Mouse (Mus musculus): Measurements from ENCODE around the gene Ndufa13. TPM values are rescaled to one million over a fixed set of nuclear protein-coding genes. Genes with fewer than 3 reads are reported as not detected.

Gene Ndufa13
- polyA plus RNA-seq, 1 experiment: 103 TPM

- DNase-seq: no peak
- 94% methylated on average over 10 of the region's 10 CpGs for WGBS
- no peak overlapping the region for H3K4me3 ChIP-seq (replicated peaks; ENCODE audit: extremely low read depth, low read depth, low read length)
- peaks cover under 1% of the 10 kb centered on the region; the same call in 1 of the 2 replicates for H3K4me1 ChIP-seq (ENCODE audit: control insufficient read depth, insufficient read depth, low read length)
- no peak for TF ChIP-seq CTCF (IDR thresholded peaks at IDR 0.05; ENCODE audit: insufficient read depth, low read length)
- no peak for TF ChIP-seq POLR2A (IDR thresholded peaks at IDR 0.05; ENCODE audit: borderline replicate concordance, extremely low read depth, low read depth, low read length)
Observed at GRCm38 (mm10) chr8:69853869-69854268, 48.5 kb downstream of the Ndufa13 start.

- DNase-seq: no peak
- Histone ChIP-seq H3K4me3 (replicated peaks; ENCODE audit: extremely low read depth, low read depth, low read length) (no peak overlapping the region), H3K4me1 (ENCODE audit: control insufficient read depth, insufficient read depth, low read length) (peaks cover 3% of the 10 kb centered on the region; the same call in 1 of the 2 replicates)
- TF ChIP-seq POLR2A (IDR thresholded peaks at IDR 0.05; ENCODE audit: borderline replicate concordance, extremely low read depth, low read depth, low read length): no peak
- TF ChIP-seq CTCF (IDR thresholded peaks at IDR 0.05; ENCODE audit: insufficient read depth, low read length): no peak
- 64% methylated on average over 7 of the region's 7 CpGs for WGBS
Observed at GRCm38 (mm10) chr8:69850926-69851506, 51.3 kb downstream of the Ndufa13 start.

- TF ChIP-seq CTCF (IDR thresholded peaks at IDR 0.05; ENCODE audit: insufficient read depth, low read length) (peak; percentile 41; the same call in 1 of the 2 replicates), POLR2A (IDR thresholded peaks at IDR 0.05; ENCODE audit: borderline replicate concordance, extremely low read depth, low read depth, low read length) (no peak)
- Histone ChIP-seq H3K4me1 (ENCODE audit: control insufficient read depth, insufficient read depth, low read length) (peaks cover 3% of the 10 kb centered on the region; the same call in 1 of the 2 replicates), H3K4me3 (replicated peaks; ENCODE audit: extremely low read depth, low read depth, low read length) (no peak overlapping the region)
- no peak for DNase-seq
- WGBS: 43% methylated on average over 3 of the region's 3 CpGs
Observed at GRCm38 (mm10) chr8:69849899-69850298, 52.5 kb downstream of the Ndufa13 start.

DNA sequence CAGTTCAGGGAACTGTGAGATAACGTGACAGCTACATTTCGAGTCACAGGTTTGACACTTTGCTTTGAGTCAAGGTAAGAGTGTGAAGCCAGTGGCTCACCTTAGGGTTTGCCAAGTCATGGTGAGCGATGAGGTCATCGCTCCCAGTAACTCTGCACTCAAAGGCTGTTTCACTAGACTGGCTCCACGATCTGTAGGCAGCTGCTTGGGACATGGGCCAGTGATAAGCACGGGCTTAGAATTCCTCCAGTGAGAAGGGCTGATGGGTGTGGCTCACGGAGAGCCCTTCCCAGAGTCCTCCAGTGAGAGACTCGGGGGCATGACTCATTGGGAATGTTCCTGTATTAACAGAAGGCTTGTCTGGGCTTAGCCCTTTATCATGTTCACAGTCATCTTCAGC, 53.4 kb downstream of the Ndufa13 start:
- WGBS: 50% methylated on average over 8 of the region's 8 CpGs
- H3K4me3 ChIP-seq (replicated peaks; ENCODE audit: extremely low read depth, low read depth, low read length): no peak overlapping the region
- H3K4me1 ChIP-seq (ENCODE audit: control insufficient read depth, insufficient read depth, low read length): peaks cover 3% of the 10 kb centered on the region; the same call in 1 of the 2 replicates
- peak; percentile 40 for DNase-seq
- no peak for TF ChIP-seq POLR2A (IDR thresholded peaks at IDR 0.05; ENCODE audit: borderline replicate concordance, extremely low read depth, low read depth, low read length)
- no peak for TF ChIP-seq CTCF (IDR thresholded peaks at IDR 0.05; ENCODE audit: insufficient read depth, low read length)

GRCm38 (mm10) chr8:69847167-69848065, 54.9 kb downstream of the Ndufa13 start:
- TF ChIP-seq CTCF (IDR thresholded peaks at IDR 0.05; ENCODE audit: insufficient read depth, low read length) (no peak), POLR2A (IDR thresholded peaks at IDR 0.05; ENCODE audit: borderline replicate concordance, extremely low read depth, low read depth, low read length) (no peak)
- no peak overlapping the region for H3K4me3 ChIP-seq (replicated peaks; ENCODE audit: extremely low read depth, low read depth, low read length)
- DNase-seq: no peak
- H3K4me1 ChIP-seq (ENCODE audit: control insufficient read depth, insufficient read depth, low read length): peaks cover 3% of the 10 kb centered on the region; the same call in 1 of the 2 replicates
- 62% methylated on average over 3 of the region's 3 CpGs for WGBS

Other genes starting within 250 kb of the Ndufa13 start
- 0.66 and 0.86 TPM in 2 replicates for gene Zfp964, start 248.1 kb downstream of the Ndufa13 start, polyA plus RNA-seq (2012; rRNA removed)
- gene Zfp869, start 191.8 kb downstream of the Ndufa13 start, polyA plus RNA-seq (2012; rRNA removed): 2.4 and 4.7 TPM in 2 replicates
- 1.6 and 2.5 TPM in 2 replicates for gene Zfp963, start 152.6 kb downstream of the Ndufa13 start, polyA plus RNA-seq (2012; rRNA removed)
- 0.80 and 1.5 TPM in 2 replicates for gene Gm20422, start 127.7 kb downstream of the Ndufa13 start, polyA plus RNA-seq (2012; rRNA removed)
- gene Atp13a1, start 111.4 kb downstream of the Ndufa13 start, polyA plus RNA-seq (2012; rRNA removed): 65.7 and 70.8 TPM in 2 replicates
- 9.2 and 14.3 TPM in 2 replicates for gene Zfp866, start 111.4 kb downstream of the Ndufa13 start, polyA plus RNA-seq (2012; rRNA removed)
- gene Gmip, start 93.9 kb downstream of the Ndufa13 start, polyA plus RNA-seq (2012; rRNA removed): 42.7 and 45.1 TPM in 2 replicates
- gene Lpar2, start 80.1 kb downstream of the Ndufa13 start, polyA plus RNA-seq (2012; rRNA removed): 3.4 and 3.5 TPM in 2 replicates
- gene Pbx4, start 70.1 kb downstream of the Ndufa13 start, polyA plus RNA-seq (2012; rRNA removed): 4.2 and 5.5 TPM in 2 replicates
- gene Cilp2, start 14.9 kb downstream of the Ndufa13 start, polyA plus RNA-seq (2012; rRNA removed): 3.1 TPM in 2 replicates
- 0.70 and 1.0 TPM in 2 replicates for gene Tssk6, start 374 bp downstream of the Ndufa13 start, polyA plus RNA-seq (2012; rRNA removed)
- gene Yjefn3, start 154 bp upstream of the Ndufa13 start, polyA plus RNA-seq (2012; rRNA removed): 3.5 and 5.3 TPM in 2 replicates
- 78.1 and 81.8 TPM in 2 replicates for gene Gatad2a, start 93.8 kb upstream of the Ndufa13 start, polyA plus RNA-seq (2012; rRNA removed)
- gene Mau2, start 140.2 kb upstream of the Ndufa13 start, polyA plus RNA-seq (2012; rRNA removed): 82.3 and 88.5 TPM in 2 replicates
- 7.8 and 11.9 TPM in 2 replicates for gene Sugp1, start 140.3 kb upstream of the Ndufa13 start, polyA plus RNA-seq (2012; rRNA removed)
- 7.2 and 7.4 TPM in 2 replicates for gene Tm6sf2, start 170.4 kb upstream of the Ndufa13 start, polyA plus RNA-seq (2012; rRNA removed)
- gene Hapln4, start 180.9 kb upstream of the Ndufa13 start, polyA plus RNA-seq (2012; rRNA removed): 0.07 and 0.11 TPM in 2 replicates
- 0.10 and 0.15 TPM in 2 replicates for gene Ncan, start 218.3 kb upstream of the Ndufa13 start, polyA plus RNA-seq (2012; rRNA removed)
- 10.7 and 14.6 TPM in 2 replicates for gene Nr2c2ap, start 228.8 kb upstream of the Ndufa13 start, polyA plus RNA-seq (2012; rRNA removed)
- gene Rfxank, start 236.6 kb upstream of the Ndufa13 start, polyA plus RNA-seq (2012; rRNA removed): 19.0 and 28.6 TPM in 2 replicates
- 76.5 and 79.0 TPM in 2 replicates for gene Borcs8, start 236.9 kb upstream of the Ndufa13 start, polyA plus RNA-seq (2012; rRNA removed)
- gene Mef2b, start 237.2 kb upstream of the Ndufa13 start, polyA plus RNA-seq (2012; rRNA removed): 0.31 and 0.50 TPM in 2 replicates

All from lung, adult 2 months (tissue).